Mouse (Mus musculus) hindlimb bud, embryonic 11.5 days (tissue): Measurements from ENCODE around the gene Olfr700.
"Not testable (repeated sequence)": the region's sequence is repeated elsewhere in the genome, so short reads cannot be mapped to it uniquely, and the experiment has no call there.

Experiments used
- DNase-seq: peaks from one replicate; pipeline ENCODE4 v3.0.0-alpha.2; 2012; ENCODE audit warnings: low read depth, low spot score; ENCODE audit errors: extremely low spot score

Gene Olfr700

DNA sequence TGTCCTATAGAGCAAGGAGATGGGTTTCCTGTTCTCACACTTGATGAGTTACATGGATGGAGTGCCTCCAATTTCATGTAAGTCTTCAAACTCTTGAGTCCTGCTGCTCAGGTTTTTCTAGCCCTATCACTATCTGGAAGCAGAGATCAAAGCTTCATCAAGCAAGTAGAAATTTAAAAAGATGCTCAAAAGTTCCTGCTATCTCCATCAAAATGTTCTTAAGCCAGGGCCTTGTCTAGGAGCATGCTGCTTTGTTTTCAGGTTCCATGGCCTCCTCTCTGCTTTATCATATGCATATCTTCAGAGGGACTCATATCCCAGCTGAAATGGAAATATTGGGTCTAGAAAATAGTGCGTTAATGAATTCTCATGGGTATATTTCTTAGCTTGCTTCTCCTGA is at the start of gene Olfr700:
Olfr700 (minus strand) TSS at position 101 of the 400 bp plus-strand sequence.
- DNase-seq = no peak

GRCm38 (mm10) chr7:106843060-106843459 is 34.4 kb upstream of the Olfr700 start, which contains the start of gene Olfr703:
Gene Olfr703, plus strand, starts transcription at chr7:106843360.
- DNase-seq = no peak

GRCm38 (mm10) chr7:106833793-106834192 is 25.2 kb upstream of the Olfr700 start, which contains the start of gene Olfr702:
Gene Olfr702, minus strand, starts transcription at chr7:106833893.
- DNase-seq = no peak

DNA sequence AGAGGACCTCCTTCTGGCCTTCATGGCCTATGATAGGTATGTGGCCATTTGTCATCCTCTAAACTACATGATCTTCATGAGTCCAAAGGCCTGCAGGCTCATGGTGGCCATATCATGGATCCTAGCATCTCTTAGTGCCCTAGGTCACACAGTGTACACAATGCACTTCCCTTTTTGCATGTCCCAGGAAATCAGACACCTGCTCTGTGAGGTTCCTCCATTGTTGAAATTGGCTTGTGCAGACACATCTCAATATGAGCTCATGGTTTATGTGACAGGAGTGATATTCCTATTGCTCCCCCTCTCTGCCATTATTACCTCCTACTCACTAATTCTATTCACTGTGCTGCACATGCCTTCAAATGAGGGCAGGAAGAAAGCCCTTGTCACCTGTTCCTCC is 9.8 kb upstream of the Olfr700 start:
- DNase-seq = no peak

DNA sequence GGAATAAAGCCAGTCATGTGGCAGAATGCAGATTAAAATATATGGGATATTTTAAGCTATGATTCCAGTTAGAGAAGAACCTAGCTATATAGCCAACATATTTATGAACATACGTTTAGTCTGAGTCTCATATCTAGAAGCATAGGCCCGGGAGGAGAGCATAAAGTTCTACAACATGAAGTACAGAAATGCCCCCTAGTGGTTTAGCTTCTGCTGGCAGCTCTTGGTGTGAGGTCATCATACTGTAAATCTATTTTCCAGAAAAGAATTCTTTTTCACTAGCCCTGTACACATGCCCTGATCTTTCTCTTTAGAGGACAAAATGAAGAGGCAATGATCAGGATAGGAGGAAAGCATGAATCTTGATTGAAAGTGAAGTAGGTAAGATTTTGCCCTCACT is 7.1 kb upstream of the Olfr700 start:
- DNase-seq = no peak

- DNase-seq = no peak
These were observed 5.2 kb upstream of the Olfr700 start, which contains the start of gene Olfr701 for GRCm38 (mm10) chr7:106813829-106814228. Gene Olfr701, plus strand, starts transcription at chr7:106814129.

DNA sequence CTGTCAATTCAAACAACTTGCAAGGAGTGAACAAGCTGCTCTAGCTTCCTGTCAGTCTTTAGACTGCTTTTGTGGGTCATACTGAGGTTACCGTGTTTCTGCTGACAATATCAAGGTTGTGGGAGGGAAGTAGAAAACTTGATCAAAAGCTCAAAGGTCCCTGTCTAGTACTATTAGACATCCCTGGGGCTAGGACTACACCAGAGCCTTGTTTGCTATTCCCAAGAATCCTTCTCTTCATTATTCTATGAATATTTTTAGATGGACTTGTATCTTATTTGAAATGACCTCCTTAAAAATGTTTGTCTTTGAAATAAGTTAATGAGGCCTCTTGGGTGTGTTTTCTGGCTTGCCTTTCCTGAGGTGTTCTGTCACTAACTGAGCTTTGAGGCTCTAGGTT is 15.5 kb downstream of the Olfr700 start, which contains the start of gene Olfr699:
Olfr699 (minus strand) TSS at position 101 of the 400 bp plus-strand sequence.
- DNase-seq = no peak

DNA sequence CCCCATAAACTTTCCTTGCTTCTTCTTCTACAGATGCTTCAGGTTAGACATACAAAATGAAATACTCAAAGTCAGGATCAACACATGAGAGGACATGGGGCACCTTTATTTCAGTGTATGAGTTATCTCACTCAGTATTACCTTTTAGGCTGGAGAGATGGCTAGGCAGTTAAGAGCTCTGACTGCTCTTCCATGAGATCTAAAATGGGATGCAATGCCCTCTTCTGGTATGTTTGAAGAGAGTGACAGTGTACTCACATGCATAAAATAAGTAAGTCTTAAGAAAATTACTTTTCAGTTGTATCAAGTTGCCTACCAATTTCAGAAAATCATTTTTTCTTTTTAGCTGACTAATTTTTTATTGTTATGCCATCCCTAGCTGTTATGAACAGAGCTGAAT is 20.3 kb downstream of the Olfr700 start:
- no peak for DNase-seq

- DNase-seq = not testable (repeated sequence)
These were observed 47.6 kb downstream of the Olfr700 start for GRCm38 (mm10) chr7:106761008-106761407.

- no peak for DNase-seq
These were observed 49.8 kb downstream of the Olfr700 start for GRCm38 (mm10) chr7:106758800-106759199.
